12 mouse cellular contexts compared by ENCODE assay signal in genomic region chr8:121120456-121121419, GRCm38 (mm10). TPM values are rescaled to one million over a fixed set of nuclear protein-coding genes. Genes with fewer than 3 reads are reported as not detected.
DNase-seq lines count a peak whose midpoint lies in the region; ATAC-seq and TF ChIP-seq lines count a peak whose summit lies in the region.
"Had no signal": no experiment of that assay in that cellular context is flagged by ENCODE, and none has a peak within 500 bp of the region (broad histone marks: within the 10 kb centered on the region; RNA-seq: fewer than 3 reads in every experiment).

No protein-coding gene starts in this region.

- no peak for DNase-seq in heart, postnatal 10 days
- DNase-seq in midbrain, embryonic 10.5 days (ENCODE audit: low spot score): peak; percentile 17
- DNase-seq in midbrain, embryonic 14.5 days: no peak
- no peak for DNase-seq in thymus, postnatal 25 days
- DNase-seq in right cerebral cortex, postnatal 25 days: no peak
- DNase-seq: kidney, postnatal 14 days; liver; thymus, adult 18-20 months had no signal

- H3K9ac ChIP-seq in heart, embryonic 11.5 days (ENCODE audit: low read depth, low read length): peak overlapping the region; percentile 86
- H3K9ac ChIP-seq in midbrain, embryonic 14.5 days (replicated peaks; ENCODE audit: low read length): no peak overlapping the region
- H3K9ac ChIP-seq in hindbrain, embryonic 16.5 days (ENCODE audit: low read depth, low read length): no peak overlapping the region

- intact Hi-C loops in heart, postnatal 10 days (cut with DNase I): no loop called here

- H3K4me2 ChIP-seq in heart, embryonic 11.5 days: peak overlapping the region; percentile 91
- no peak overlapping the region for H3K4me2 ChIP-seq in midbrain, embryonic 14.5 days (ENCODE audit: low read length)
- H3K4me2 ChIP-seq in hindbrain, embryonic 16.5 days (ENCODE audit: low read length): no peak overlapping the region

- no peak for TF ChIP-seq CTCF in small intestine, adult 2 months (IDR thresholded peaks at IDR 0.05; ENCODE audit: extremely low read depth, insufficient read length, insufficient replicate concordance, low read depth, low read length)

- peaks cover 20% of the 10 kb centered on the region for H3K4me1 ChIP-seq in heart, embryonic 11.5 days (ENCODE audit: control insufficient read depth, insufficient read depth, low read length)
- peaks cover 33% of the 10 kb centered on the region for H3K4me1 ChIP-seq in midbrain, embryonic 10.5 days
- H3K4me1 ChIP-seq in midbrain, embryonic 14.5 days (ENCODE audit: control insufficient read depth, insufficient read depth, low read length): peaks cover 3% of the 10 kb centered on the region; the same call in 1 of the 2 replicates
- H3K4me1 ChIP-seq in hindbrain, embryonic 16.5 days (ENCODE audit: control insufficient read depth, insufficient read depth, low read depth, low read length): peaks cover 17% of the 10 kb centered on the region
- peaks cover 12% of the 10 kb centered on the region for H3K4me1 ChIP-seq in small intestine, adult 2 months (ENCODE audit: control insufficient read depth, insufficient read depth, insufficient read length, low read length)

- no peak for TF ChIP-seq POLR2A in small intestine, adult 2 months (IDR thresholded peaks at IDR 0.05; ENCODE audit: low read depth, low read length)

- H3K9me3 ChIP-seq in heart, embryonic 11.5 days (replicated peaks; ENCODE audit: control insufficient read depth, low read length): no peaks in the 10 kb centered on the region
- H3K9me3 ChIP-seq in midbrain, embryonic 10.5 days (replicated peaks): peaks cover 4% of the 10 kb centered on the region; the same call in 1 of the 2 replicates
- H3K9me3 ChIP-seq in midbrain, embryonic 14.5 days (ENCODE audit: control insufficient read depth, low read length): no peaks in the 10 kb centered on the region
- H3K9me3 ChIP-seq in hindbrain, embryonic 16.5 days (ENCODE audit: control insufficient read depth, low read length): peaks cover 4% of the 10 kb centered on the region; the same call in 1 of the 2 replicates

- peak overlapping the region; percentile 75 for H3K4me3 ChIP-seq in heart, embryonic 11.5 days (ENCODE audit: low read depth, low read length)
- H3K4me3 ChIP-seq in midbrain, embryonic 10.5 days: 0 out of 2 replicates have a peak overlapping the region, but pooled peaks have one; percentile 18
- no peak overlapping the region for H3K4me3 ChIP-seq in midbrain, embryonic 14.5 days (replicated peaks; ENCODE audit: low read depth, low read length)
- H3K4me3 ChIP-seq in hindbrain, embryonic 16.5 days (ENCODE audit: low read length): 0 out of 2 replicates have a peak overlapping the region, but pooled peaks have one; percentile 3
- H3K4me3 ChIP-seq in small intestine, adult 2 months (ENCODE audit: low read depth, low read length): peak overlapping the region; percentile 12; the same call in 1 of the 2 replicates

- ATAC-seq in heart, embryonic 11.5 days (replicated peaks; ENCODE audit: insufficient number of reproducible peaks, low FRiP score, low TSS enrichment): no peak
- no peak for ATAC-seq in midbrain, embryonic 14.5 days (ENCODE audit: low FRiP score, low TSS enrichment)
- ATAC-seq in hindbrain, embryonic 16.5 days: no peak
- ATAC-seq: CD4-positive, CD25-positive, alpha-beta regulatory T cell, adult 4 months had no signal

- peak overlapping the region; percentile 41; the same call in 1 of the 2 replicates for H3K27ac ChIP-seq in heart, embryonic 11.5 days (ENCODE audit: low read depth, low read length)
- no peak overlapping the region for H3K27ac ChIP-seq in midbrain, embryonic 10.5 days (replicated peaks)
- no peak overlapping the region for H3K27ac ChIP-seq in midbrain, embryonic 14.5 days (replicated peaks; ENCODE audit: low read depth, low read length)
- H3K27ac ChIP-seq in hindbrain, embryonic 16.5 days (ENCODE audit: low read depth, low read length): no peak overlapping the region
- H3K27ac ChIP-seq in small intestine, adult 2 months (ENCODE audit: insufficient read depth, low read depth, low read length): no peak overlapping the region

- WGBS in heart, embryonic 11.5 days (ENCODE audit: insufficient replicate concordance): 16% methylated on average over 17 of the region's 17 CpGs
- 4% methylated on average over 17 of the region's 17 CpGs for WGBS in midbrain, embryonic 10.5 days
- WGBS in midbrain, embryonic 14.5 days: 4% methylated on average over 17 of the region's 17 CpGs
- WGBS in hindbrain, embryonic 16.5 days: 7% methylated on average over 17 of the region's 17 CpGs
- 19% methylated on average over 17 of the region's 17 CpGs for WGBS in small intestine, adult 2 months

- H3K27me3 ChIP-seq in heart, embryonic 11.5 days (ENCODE audit: control insufficient read depth, insufficient read depth, low read length): peaks cover 77% of the 10 kb centered on the region
- peaks cover 100% of the 10 kb centered on the region for H3K27me3 ChIP-seq in midbrain, embryonic 10.5 days (ENCODE audit: low read depth, poor library complexity, severe bottlenecking)
- peaks cover 98% of the 10 kb centered on the region for H3K27me3 ChIP-seq in midbrain, embryonic 14.5 days (ENCODE audit: control insufficient read depth, insufficient read depth, low read length)
- peaks cover 83% of the 10 kb centered on the region for H3K27me3 ChIP-seq in hindbrain, embryonic 16.5 days (replicated peaks; ENCODE audit: control insufficient read depth, insufficient read depth, low read length)
- peaks cover 84% of the 10 kb centered on the region for H3K27me3 ChIP-seq in small intestine, adult 2 months (ENCODE audit: control insufficient read depth, insufficient read depth, low read length)

- H3K36me3 ChIP-seq in heart, embryonic 11.5 days (ENCODE audit: control insufficient read depth, insufficient read depth, low read length): no peaks in the 10 kb centered on the region
- no peaks in the 10 kb centered on the region for H3K36me3 ChIP-seq in midbrain, embryonic 10.5 days
- no peaks in the 10 kb centered on the region for H3K36me3 ChIP-seq in midbrain, embryonic 14.5 days (ENCODE audit: control insufficient read depth, insufficient read depth, low read length)
- no peaks in the 10 kb centered on the region for H3K36me3 ChIP-seq in hindbrain, embryonic 16.5 days (ENCODE audit: control insufficient read depth, insufficient read depth, low read length)
- H3K36me3 ChIP-seq in small intestine, adult 2 months (ENCODE audit: control insufficient read depth, insufficient read depth, low read length): no peaks in the 10 kb centered on the region

RNA-seq across cellular contexts. Expression of gene Foxc2, which starts 4.8 kb away (rescaled TPM):
- 12.7 and 14.1 TPM in 2 replicates for polyA plus RNA-seq in heart, embryonic 11.5 days (2014; fragmentation: Nextera tagmentation; extraction: Ambion mirVana)
- 1 to 10 TPM; 4.0 TPM for total RNA-seq in heart, postnatal 10 days (2021)
- polyA plus RNA-seq in midbrain, embryonic 10.5 days (2016; fragmentation: Nextera tagmentation; extraction: Ambion mirVana): 5.1 and 6.1 TPM in 2 replicates
- 1.5 TPM in 1 of 2 replicates, not detected in the other for polyA plus RNA-seq in midbrain, embryonic 14.5 days (2014; fragmentation: Nextera tagmentation; extraction: Ambion mirVana)
- 1.9 and 2.8 TPM in 2 replicates for polyA plus RNA-seq in hindbrain, embryonic 16.5 days (2015; fragmentation: Nextera tagmentation; extraction: Ambion mirVana)
- polyA plus RNA-seq in small intestine, adult 2 months (2012; rRNA removed): 0.53 and 0.63 TPM in 2 replicates
- polyA plus RNA-seq: CD4-positive, CD25-positive, alpha-beta regulatory T cell, adult 4 months had no signal

RNA-seq across cellular contexts. Expression of gene Foxl1, which starts 7.0 kb away (rescaled TPM):
- polyA plus RNA-seq in heart, embryonic 11.5 days (2014; fragmentation: Nextera tagmentation; extraction: Ambion mirVana): 0.69 and 1.2 TPM in 2 replicates
- total RNA-seq in heart, postnatal 10 days (2021): under 1 TPM; 0.27 to 0.43 TPM
- 1.1 TPM in 2 replicates for polyA plus RNA-seq in midbrain, embryonic 10.5 days (2016; fragmentation: Nextera tagmentation; extraction: Ambion mirVana)
- not detected in 2 replicates for polyA plus RNA-seq in midbrain, embryonic 14.5 days (2014; fragmentation: Nextera tagmentation; extraction: Ambion mirVana)
- 0.09 and 0.16 TPM in 2 replicates for polyA plus RNA-seq in hindbrain, embryonic 16.5 days (2015; fragmentation: Nextera tagmentation; extraction: Ambion mirVana)
- 3.0 and 7.9 TPM in 2 replicates for polyA plus RNA-seq in small intestine, adult 2 months (2012; rRNA removed)
- polyA plus RNA-seq: CD4-positive, CD25-positive, alpha-beta regulatory T cell, adult 4 months had no signal

RNA-seq across cellular contexts. Expression of gene Mthfsd, which starts 12.5 kb away (rescaled TPM):
- 45.1 and 46.2 TPM in 2 replicates for polyA plus RNA-seq in heart, embryonic 11.5 days (2014; fragmentation: Nextera tagmentation; extraction: Ambion mirVana)
- total RNA-seq in heart, postnatal 10 days (2021): 10 to 100 TPM; 13.2 to 15.5 TPM
- 66.3 and 66.8 TPM in 2 replicates for polyA plus RNA-seq in midbrain, embryonic 10.5 days (2016; fragmentation: Nextera tagmentation; extraction: Ambion mirVana)
- polyA plus RNA-seq in midbrain, embryonic 14.5 days (2014; fragmentation: Nextera tagmentation; extraction: Ambion mirVana): 50.2 and 52.5 TPM in 2 replicates
- 45.2 and 46.3 TPM in 2 replicates for polyA plus RNA-seq in hindbrain, embryonic 16.5 days (2015; fragmentation: Nextera tagmentation; extraction: Ambion mirVana)
- polyA plus RNA-seq in small intestine, adult 2 months (2012; rRNA removed): 22.6 and 23.4 TPM in 2 replicates

RNA-seq across cellular contexts. Expression of gene Foxf1, which starts 36.6 kb away (rescaled TPM):
- polyA plus RNA-seq in heart, embryonic 11.5 days (2014; fragmentation: Nextera tagmentation; extraction: Ambion mirVana): 3.1 and 9.0 TPM in 2 replicates
- total RNA-seq in heart, postnatal 10 days (2021): under 1 TPM; 0.37 to 0.38 TPM
- 0.17 and 1.1 TPM in 2 replicates for polyA plus RNA-seq in midbrain, embryonic 10.5 days (2016; fragmentation: Nextera tagmentation; extraction: Ambion mirVana)
- polyA plus RNA-seq in midbrain, embryonic 14.5 days (2014; fragmentation: Nextera tagmentation; extraction: Ambion mirVana): 0.12 and 0.97 TPM in 2 replicates
- 1.1 and 1.3 TPM in 2 replicates for polyA plus RNA-seq in hindbrain, embryonic 16.5 days (2015; fragmentation: Nextera tagmentation; extraction: Ambion mirVana)
- polyA plus RNA-seq in small intestine, adult 2 months (2012; rRNA removed): 28.2 and 49.6 TPM in 2 replicates
